Mouse (Mus musculus): Measurements from ENCODE around the gene Slit3. TPM values are rescaled to one million over a fixed set of nuclear protein-coding genes. Genes with fewer than 3 reads are reported as not detected.

Slit3 gene
- polyA plus RNA-seq, 1 experiment from 2014 or later = 7.4 TPM

DNA sequence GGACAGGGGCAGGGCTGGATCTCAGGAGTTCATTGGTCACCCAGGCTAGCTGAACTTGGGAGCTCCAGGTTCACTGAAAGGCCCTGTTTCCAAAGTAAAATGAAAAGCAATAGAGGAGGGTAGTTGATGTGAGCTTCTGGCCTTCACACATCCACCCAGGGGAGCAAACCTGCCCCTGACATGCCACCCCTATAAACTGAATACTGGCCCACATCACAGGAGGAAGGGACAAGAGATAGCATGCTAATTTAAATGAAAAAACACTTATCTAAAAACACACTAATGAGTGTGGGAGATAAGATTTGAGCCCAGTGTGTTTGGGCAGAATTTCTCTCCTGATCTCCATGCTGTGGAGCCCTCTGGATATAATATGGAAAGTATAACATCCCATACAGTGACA, 475.0 kb downstream of the Slit3 start:
- Histone ChIP-seq H3K36me3 (ENCODE audit: control insufficient read depth, insufficient read depth, low read length) (no peaks in the 10 kb centered on the region), H3K9me3 (ENCODE audit: control insufficient read depth, low read length) (no peaks in the 10 kb centered on the region), H3K9ac (ENCODE audit: low read length) (no peak overlapping the region), H3K4me1 (replicated peaks; ENCODE audit: control insufficient read depth, insufficient read depth, low read length) (no peaks in the 10 kb centered on the region), H3K27ac (ENCODE audit: low read depth, low read length) (no peak overlapping the region), H3K4me3 (ENCODE audit: low read depth, low read length) (no peak overlapping the region), H3K4me2 (ENCODE audit: low read depth, low read length, severe bottlenecking) (no peak overlapping the region), H3K27me3 (ENCODE audit: control insufficient read depth, insufficient read depth, low read length) (no peaks in the 10 kb centered on the region; the same call in 1 of the 2 replicates)
- ATAC-seq (replicated peaks; ENCODE audit: low FRiP score) = no peak
- DNase-seq (ENCODE audit: low spot score) = no peak

DNA sequence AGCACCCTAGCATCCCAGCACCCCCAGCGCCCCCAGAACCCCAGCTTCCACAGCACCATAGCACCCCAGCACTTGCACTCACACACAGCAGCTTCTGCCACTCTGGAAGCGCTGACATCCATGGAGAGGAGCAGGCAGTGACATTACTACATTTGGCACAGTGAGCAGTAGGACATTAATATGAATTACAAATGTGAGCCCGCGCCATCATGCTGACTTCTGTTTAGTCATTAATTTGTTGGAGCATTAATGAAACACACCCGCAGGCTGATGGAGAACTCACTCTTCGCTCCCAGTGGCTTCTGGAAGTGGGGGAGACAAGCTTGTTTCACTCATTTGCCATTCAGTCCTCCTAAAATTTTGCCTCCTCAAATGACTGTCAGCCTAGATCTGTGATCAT, 476.9 kb downstream of the Slit3 start:
- Histone ChIP-seq H3K4me3 (ENCODE audit: low read depth, low read length) (no peak overlapping the region), H3K4me2 (ENCODE audit: low read depth, low read length, severe bottlenecking) (no peak overlapping the region), H3K27ac (ENCODE audit: low read depth, low read length) (no peak overlapping the region), H3K27me3 (ENCODE audit: control insufficient read depth, insufficient read depth, low read length) (no peaks in the 10 kb centered on the region; the same call in 1 of the 2 replicates), H3K4me1 (replicated peaks; ENCODE audit: control insufficient read depth, insufficient read depth, low read length) (no peaks in the 10 kb centered on the region), H3K9ac (ENCODE audit: low read length) (no peak overlapping the region), H3K36me3 (ENCODE audit: control insufficient read depth, insufficient read depth, low read length) (no peaks in the 10 kb centered on the region), H3K9me3 (ENCODE audit: control insufficient read depth, low read length) (no peaks in the 10 kb centered on the region)
- WGBS = 93% methylated on average over 6 of the region's 6 CpGs
- no peak for DNase-seq (ENCODE audit: low spot score)
- ATAC-seq (replicated peaks; ENCODE audit: low FRiP score) = no peak

DNA sequence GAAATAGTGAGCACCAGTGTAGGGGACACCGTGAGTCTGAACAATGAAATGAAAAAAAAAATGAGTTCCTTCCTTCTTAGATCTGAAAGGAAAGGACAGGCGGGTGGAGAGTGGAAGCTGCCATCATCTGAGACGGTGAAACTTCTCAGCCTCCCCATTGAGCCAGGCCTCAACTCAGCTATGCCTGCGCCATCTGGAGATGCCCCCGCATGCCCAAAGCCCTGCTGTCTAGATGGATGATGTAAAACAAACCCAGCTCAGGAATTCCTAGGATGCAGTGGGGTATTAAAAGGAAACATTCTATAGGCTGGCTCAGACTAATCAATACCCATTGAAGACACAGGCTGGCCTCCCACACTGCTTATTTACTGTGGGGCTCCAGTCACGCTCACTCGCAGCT, 477.7 kb downstream of the Slit3 start:
- Histone ChIP-seq H3K36me3 (ENCODE audit: control insufficient read depth, insufficient read depth, low read length) (no peaks in the 10 kb centered on the region), H3K27ac (ENCODE audit: low read depth, low read length) (no peak overlapping the region), H3K4me1 (replicated peaks; ENCODE audit: control insufficient read depth, insufficient read depth, low read length) (no peaks in the 10 kb centered on the region), H3K4me2 (ENCODE audit: low read depth, low read length, severe bottlenecking) (no peak overlapping the region), H3K4me3 (ENCODE audit: low read depth, low read length) (no peak overlapping the region), H3K9ac (ENCODE audit: low read length) (no peak overlapping the region), H3K9me3 (ENCODE audit: control insufficient read depth, low read length) (no peaks in the 10 kb centered on the region), H3K27me3 (ENCODE audit: control insufficient read depth, insufficient read depth, low read length) (no peaks in the 10 kb centered on the region; the same call in 1 of the 2 replicates)
- WGBS = 25% methylated on average over 7 of the region's 7 CpGs
- ATAC-seq (replicated peaks; ENCODE audit: low FRiP score) (no peak), DNase-seq (ENCODE audit: low spot score) (no peak)

DNA sequence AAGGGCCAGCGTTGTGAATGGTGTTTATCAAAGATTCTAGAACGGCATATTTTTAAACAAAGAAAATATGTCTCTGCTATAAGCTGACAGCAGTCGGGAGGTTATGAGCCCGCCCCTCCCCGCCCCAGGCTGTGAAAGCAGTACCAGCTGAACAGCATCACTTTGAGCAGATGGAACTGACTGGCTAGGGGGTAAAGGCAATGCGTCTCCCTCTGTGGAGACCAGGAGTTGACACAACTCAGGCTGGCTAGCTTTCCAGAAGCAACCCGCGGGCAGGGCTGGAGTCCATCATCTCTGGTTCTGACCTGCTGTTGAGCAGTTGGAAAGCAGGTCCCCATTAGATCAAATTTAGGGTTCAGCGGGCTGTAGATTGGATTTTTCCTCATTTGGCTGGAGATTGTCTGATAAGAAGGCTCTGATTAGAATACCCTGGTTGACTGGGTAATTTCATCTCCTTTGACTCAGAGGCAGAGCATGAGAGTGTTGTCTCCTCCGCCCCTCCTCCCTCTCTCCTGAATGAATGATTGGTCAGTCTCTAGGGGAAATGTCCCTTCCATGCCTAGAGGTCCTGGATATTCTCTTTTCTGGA, 480.7 kb downstream of the Slit3 start:
- Histone ChIP-seq H3K27me3 (ENCODE audit: control insufficient read depth, insufficient read depth, low read length) (no peaks in the 10 kb centered on the region; the same call in 1 of the 2 replicates), H3K9me3 (ENCODE audit: control insufficient read depth, low read length) (no peaks in the 10 kb centered on the region; the same call in 1 of the 2 replicates), H3K4me3 (ENCODE audit: low read depth, low read length) (no peak overlapping the region), H3K4me2 (ENCODE audit: low read depth, low read length, severe bottlenecking) (no peak overlapping the region), H3K36me3 (ENCODE audit: control insufficient read depth, insufficient read depth, low read length) (no peaks in the 10 kb centered on the region), H3K27ac (ENCODE audit: low read depth, low read length) (no peak overlapping the region), H3K4me1 (replicated peaks; ENCODE audit: control insufficient read depth, insufficient read depth, low read length) (no peaks in the 10 kb centered on the region), H3K9ac (ENCODE audit: low read length) (no peak overlapping the region)
- DNase-seq (ENCODE audit: low spot score) (no peak), ATAC-seq (replicated peaks; ENCODE audit: low FRiP score) (no peak)
- WGBS = 80% methylated on average over 10 of the region's 10 CpGs

DNA sequence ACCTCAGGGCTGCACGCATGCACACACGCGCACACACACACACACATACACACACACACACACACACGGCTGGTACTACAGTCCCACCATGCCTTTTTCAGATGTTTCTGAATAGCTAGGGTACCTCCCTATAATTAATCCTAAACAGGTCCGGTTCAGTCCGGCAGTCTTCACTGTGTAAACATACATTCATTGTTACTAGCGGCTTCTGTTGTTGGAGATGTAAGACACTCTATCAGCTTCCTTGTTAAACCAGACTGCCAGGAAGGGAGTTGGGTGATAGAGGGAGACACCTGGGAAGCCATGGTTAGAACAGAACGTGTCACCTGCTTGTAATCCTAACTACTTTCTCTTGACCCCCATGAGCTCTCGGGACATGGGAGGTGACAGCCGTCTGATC, 481.6 kb downstream of the Slit3 start:
- H3K4me2 ChIP-seq (ENCODE audit: low read depth, low read length, severe bottlenecking) = no peak overlapping the region
- H3K4me1 ChIP-seq (replicated peaks; ENCODE audit: control insufficient read depth, insufficient read depth, low read length) = no peaks in the 10 kb centered on the region
- H3K27ac ChIP-seq (ENCODE audit: low read depth, low read length) = no peak overlapping the region
- no peak overlapping the region for H3K4me3 ChIP-seq (ENCODE audit: low read depth, low read length)
- no peak overlapping the region for H3K9ac ChIP-seq (ENCODE audit: low read length)
- no peaks in the 10 kb centered on the region; the same call in 1 of the 2 replicates for H3K9me3 ChIP-seq (ENCODE audit: control insufficient read depth, low read length)
- DNase-seq (ENCODE audit: low spot score) (no peak), ATAC-seq (replicated peaks; ENCODE audit: low FRiP score) (no peak)
- 85% methylated on average over 10 of the region's 10 CpGs for WGBS
- no peaks in the 10 kb centered on the region; the same call in 1 of the 2 replicates for H3K27me3 ChIP-seq (ENCODE audit: control insufficient read depth, insufficient read depth, low read length)
- no peaks in the 10 kb centered on the region for H3K36me3 ChIP-seq (ENCODE audit: control insufficient read depth, insufficient read depth, low read length)

DNA sequence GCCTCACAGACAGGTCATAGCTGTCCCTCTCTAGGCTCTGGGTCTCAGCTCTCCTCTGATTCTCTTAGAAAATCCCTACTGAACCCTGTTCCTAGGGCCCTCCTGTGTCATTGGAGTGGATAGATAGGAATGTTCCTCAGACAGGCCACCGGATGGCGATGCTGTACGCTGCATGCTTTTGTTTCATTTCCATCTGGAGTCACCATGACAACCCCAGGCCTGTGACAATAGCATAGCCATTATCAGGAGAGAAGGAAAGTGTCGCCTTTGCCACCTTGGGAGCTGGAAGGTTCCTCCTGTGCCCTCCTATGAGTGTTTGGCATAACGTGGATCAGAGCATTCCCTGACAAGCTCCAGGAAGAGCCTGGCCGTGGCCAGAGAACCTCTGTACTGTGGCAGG, 482.9 kb downstream of the Slit3 start:
- no peaks in the 10 kb centered on the region for H3K36me3 ChIP-seq (ENCODE audit: control insufficient read depth, insufficient read depth, low read length)
- H3K27ac ChIP-seq (ENCODE audit: low read depth, low read length) = no peak overlapping the region
- DNase-seq (ENCODE audit: low spot score) (no peak), ATAC-seq (replicated peaks; ENCODE audit: low FRiP score) (no peak)
- H3K4me2 ChIP-seq (ENCODE audit: low read depth, low read length, severe bottlenecking) = no peak overlapping the region
- WGBS = 75% methylated on average over 6 of the region's 6 CpGs
- H3K4me1 ChIP-seq (replicated peaks; ENCODE audit: control insufficient read depth, insufficient read depth, low read length) = no peaks in the 10 kb centered on the region
- H3K9ac ChIP-seq (ENCODE audit: low read length) = no peak overlapping the region
- no peak overlapping the region for H3K4me3 ChIP-seq (ENCODE audit: low read depth, low read length)
- no peaks in the 10 kb centered on the region; the same call in 1 of the 2 replicates for H3K9me3 ChIP-seq (ENCODE audit: control insufficient read depth, low read length)
- H3K27me3 ChIP-seq (ENCODE audit: control insufficient read depth, insufficient read depth, low read length) = no peaks in the 10 kb centered on the region; the same call in 1 of the 2 replicates

DNA sequence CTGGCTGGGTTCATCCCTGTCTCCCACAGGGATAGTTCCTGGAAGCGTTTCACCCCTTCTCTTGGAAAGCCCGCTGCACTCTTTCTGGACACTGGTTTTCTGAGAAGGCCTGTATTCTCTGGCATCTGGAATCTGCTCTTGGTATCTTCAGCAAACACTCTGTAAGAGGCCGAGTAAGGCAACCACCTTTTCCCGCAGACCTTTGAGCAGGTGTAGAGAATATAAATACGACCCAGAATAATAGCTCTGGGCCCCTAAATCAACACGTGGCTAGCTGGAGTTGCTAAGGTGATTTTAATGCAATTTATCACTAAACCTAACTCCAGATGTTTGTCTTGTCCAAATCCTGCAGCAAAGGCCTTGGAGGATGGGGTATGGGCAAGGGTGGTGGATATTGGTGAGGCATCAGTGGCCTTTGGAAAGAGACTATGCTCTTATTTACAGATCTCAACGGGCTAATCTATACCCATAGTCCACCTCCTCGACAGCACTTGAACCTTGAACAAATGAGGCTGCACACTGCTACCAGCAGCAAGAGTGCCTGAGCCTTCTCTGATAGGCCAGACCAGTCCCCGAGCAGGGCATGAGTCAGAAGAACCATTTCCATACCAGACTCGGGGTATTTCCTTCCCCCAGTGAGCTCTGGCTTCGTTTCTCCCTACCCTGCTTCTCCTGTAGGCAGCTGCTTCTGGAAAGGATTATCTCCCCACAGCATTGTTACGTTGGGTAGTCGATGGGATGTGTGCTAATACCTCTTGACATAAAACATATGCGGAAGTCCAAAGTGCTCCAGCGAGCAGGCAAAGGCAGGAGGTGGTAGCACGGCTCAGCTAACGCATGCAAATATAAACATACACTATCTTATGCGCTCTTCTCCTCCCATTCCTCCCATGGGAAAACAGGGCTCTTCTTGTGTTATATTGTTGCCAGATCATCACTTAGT, 484.1 kb downstream of the Slit3 start:
- WGBS = 75% methylated on average over 18 of the region's 18 CpGs
- Histone ChIP-seq H3K27ac (ENCODE audit: low read depth, low read length) (no peak overlapping the region), H3K4me2 (ENCODE audit: low read depth, low read length, severe bottlenecking) (no peak overlapping the region), H3K9me3 (ENCODE audit: control insufficient read depth, low read length) (no peaks in the 10 kb centered on the region; the same call in 1 of the 2 replicates), H3K4me1 (replicated peaks; ENCODE audit: control insufficient read depth, insufficient read depth, low read length) (no peaks in the 10 kb centered on the region), H3K4me3 (ENCODE audit: low read depth, low read length) (no peak overlapping the region), H3K9ac (ENCODE audit: low read length) (no peak overlapping the region), H3K36me3 (ENCODE audit: control insufficient read depth, insufficient read depth, low read length) (no peaks in the 10 kb centered on the region), H3K27me3 (ENCODE audit: control insufficient read depth, insufficient read depth, low read length) (no peaks in the 10 kb centered on the region)
- DNase-seq (ENCODE audit: low spot score) = no peak
- ATAC-seq (replicated peaks; ENCODE audit: low FRiP score) = no peak

DNA sequence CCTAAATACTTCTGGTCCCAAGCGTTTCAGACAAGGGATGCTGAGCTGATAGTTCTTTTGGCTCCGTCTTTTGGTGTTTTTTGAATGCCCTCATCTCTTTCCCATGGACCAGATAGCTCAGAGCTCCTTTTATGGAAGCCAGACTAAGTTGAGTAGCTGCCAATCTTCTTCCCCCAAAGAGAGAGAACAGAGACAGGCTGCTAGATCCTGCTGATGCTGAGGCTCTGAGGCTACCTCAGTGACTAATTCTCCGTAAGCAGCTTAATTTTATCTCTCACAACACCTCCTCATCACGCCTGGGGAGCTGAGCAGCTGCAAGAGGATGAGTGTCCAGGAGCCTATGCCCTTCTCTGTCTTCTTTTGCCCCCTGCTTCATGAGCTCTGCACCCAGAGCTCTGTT, 486.2 kb downstream of the Slit3 start:
- H3K4me2 ChIP-seq (ENCODE audit: low read depth, low read length, severe bottlenecking) = no peak overlapping the region
- H3K27ac ChIP-seq (ENCODE audit: low read depth, low read length) = no peak overlapping the region
- H3K36me3 ChIP-seq (ENCODE audit: control insufficient read depth, insufficient read depth, low read length) = no peaks in the 10 kb centered on the region
- no peaks in the 10 kb centered on the region; the same call in 1 of the 2 replicates for H3K9me3 ChIP-seq (ENCODE audit: control insufficient read depth, low read length)
- no peak overlapping the region for H3K4me3 ChIP-seq (ENCODE audit: low read depth, low read length)
- DNase-seq (ENCODE audit: low spot score) (no peak), ATAC-seq (replicated peaks; ENCODE audit: low FRiP score) (no peak)
- 71% methylated on average over 4 of the region's 4 CpGs for WGBS
- no peak overlapping the region for H3K9ac ChIP-seq (ENCODE audit: low read length)
- no peaks in the 10 kb centered on the region; the same call in 1 of the 2 replicates for H3K27me3 ChIP-seq (ENCODE audit: control insufficient read depth, insufficient read depth, low read length)
- H3K4me1 ChIP-seq (replicated peaks; ENCODE audit: control insufficient read depth, insufficient read depth, low read length) = 0 out of 2 replicates have a peak, but pooled peaks cover 2% of the 10 kb centered on the region
